Mouse (Mus musculus) myocyte (in vitro differentiated cells): ENCODE measurements around the gene Neurl1a.

Source experiments
- MYOG ChIP-seq, 3 experiments: IDR thresholded peaks; one replicate each; pipeline ENCODE4 v1.6.1; 2011; ENCODE audit warnings: control low read depth in 2 of 3, low read depth in 2 of 3, mild to moderate bottlenecking in 2 of 3; ENCODE audit not compliant: insufficient read length in 2 of 3, control insufficient read depth in 1 of 3, insufficient read depth in 1 of 3
- POLR2A ChIP-seq: IDR thresholded peaks from one replicate; pipeline ENCODE4 v1.6.1; 2011; ENCODE audit warnings: low read depth, mild to moderate bottlenecking, control low read depth, moderate library complexity; ENCODE audit not compliant: insufficient read length

GRCm38 (mm10) chr19:47128835-47129234 lies 49.8 kb upstream of the Neurl1a start:
- no peak for TF ChIP-seq POLR2A
- no peak for TF ChIP-seq MYOG (IDR thresholded peaks at IDR 0.05; ENCODE audit: control insufficient read depth in 1 of 3, insufficient read depth in 1 of 3, insufficient read length in 2 of 3, low read depth in 2 of 3)
